Mouse (Mus musculus): ENCODE data around the gene Vps4b. TPM values are rescaled to one million over a fixed set of nuclear protein-coding genes. Genes with fewer than 3 reads are reported as not detected.
"Not testable (repeated sequence)": the region's sequence is repeated elsewhere in the genome, so short reads cannot be mapped to it uniquely, and the experiment has no call there.

Gene Vps4b
- polyA plus RNA-seq, 2 experiments from 2014 or later: 53.2 to 64.5 TPM

- no peak for ATAC-seq
Observed at GRCm38 (mm10) chr1:106750656-106751055, 45.9 kb downstream of the Vps4b start.

GRCm38 (mm10) chr1:106748555-106749315, 47.8 kb downstream of the Vps4b start:
- ATAC-seq: no peak

- no peak for ATAC-seq
Observed at GRCm38 (mm10) chr1:106742980-106743379, 53.5 kb downstream of the Vps4b start.

- no peak for ATAC-seq
Observed at GRCm38 (mm10) chr1:106740735-106741134, 55.8 kb downstream of the Vps4b start.

GRCm38 (mm10) chr1:106739810-106740209, 56.7 kb downstream of the Vps4b start:
- no peak for ATAC-seq

GRCm38 (mm10) chr1:106738092-106738491, 58.4 kb downstream of the Vps4b start:
- ATAC-seq: peak; percentile 81

GRCm38 (mm10) chr1:106736211-106736610, 60.3 kb downstream of the Vps4b start:
- no peak for ATAC-seq

GRCm38 (mm10) chr1:106735586-106735985, 60.9 kb downstream of the Vps4b start:
- peak; percentile 80 for ATAC-seq

- no peak for ATAC-seq
Observed at GRCm38 (mm10) chr1:106722061-106722460, 74.5 kb downstream of the Vps4b start.

GRCm38 (mm10) chr1:106717736-106718135, 78.8 kb downstream of the Vps4b start:
- not testable (repeated sequence) for ATAC-seq

- ATAC-seq: no peak
Observed at GRCm38 (mm10) chr1:106717071-106717601, 79.4 kb downstream of the Vps4b start.

GRCm38 (mm10) chr1:106716141-106716540, 80.4 kb downstream of the Vps4b start:
- ATAC-seq: no peak

GRCm38 (mm10) chr1:106715111-106716083, 81.1 kb downstream of the Vps4b start:
- no peak for ATAC-seq

- peak; percentile 7 for ATAC-seq
Observed at GRCm38 (mm10) chr1:106714530-106714981, 82.0 kb downstream of the Vps4b start.

Other genes with a start within 250 kb of the Vps4b start
- 100 to 1,000 TPM; 167 to 170 TPM for gene Bcl2, start 82.5 kb downstream of the Vps4b start, polyA plus RNA-seq (2017; shearing (Covaris generic))
- 10 to 100 TPM; 25.5 to 32.4 TPM for gene Kdsr, start 37.0 kb downstream of the Vps4b start, polyA plus RNA-seq (2017; shearing (Covaris generic))
- gene Serpinb5, start 64.4 kb upstream of the Vps4b start, polyA plus RNA-seq (2017; shearing (Covaris generic)): not detected
- gene Serpinb12, start 137.7 kb upstream of the Vps4b start, polyA plus RNA-seq (2017; shearing (Covaris generic)): not detected
- gene Serpinb13, start 184.3 kb upstream of the Vps4b start, polyA plus RNA-seq (2017; shearing (Covaris generic)): not detected